Mouse (Mus musculus) ovary, adult 2 months (tissue): ENCODE data around the gene Lrp6. TPM values are rescaled to one million over a fixed set of nuclear protein-coding genes. Genes with fewer than 3 reads are reported as not detected.

Experiments
- polyA plus RNA-seq: library from polyadenylated mRNA; depleted of rRNA; stranded (reverse); fragments of >200 nt; gene quantifications from 2 replicates; pipeline ENCODE4 v1.2.3, GENCODE M21; 2012; rRNA removed

The Lrp6 gene
- polyA plus RNA-seq = 43.5 and 46.1 TPM in 2 replicates

DNA sequence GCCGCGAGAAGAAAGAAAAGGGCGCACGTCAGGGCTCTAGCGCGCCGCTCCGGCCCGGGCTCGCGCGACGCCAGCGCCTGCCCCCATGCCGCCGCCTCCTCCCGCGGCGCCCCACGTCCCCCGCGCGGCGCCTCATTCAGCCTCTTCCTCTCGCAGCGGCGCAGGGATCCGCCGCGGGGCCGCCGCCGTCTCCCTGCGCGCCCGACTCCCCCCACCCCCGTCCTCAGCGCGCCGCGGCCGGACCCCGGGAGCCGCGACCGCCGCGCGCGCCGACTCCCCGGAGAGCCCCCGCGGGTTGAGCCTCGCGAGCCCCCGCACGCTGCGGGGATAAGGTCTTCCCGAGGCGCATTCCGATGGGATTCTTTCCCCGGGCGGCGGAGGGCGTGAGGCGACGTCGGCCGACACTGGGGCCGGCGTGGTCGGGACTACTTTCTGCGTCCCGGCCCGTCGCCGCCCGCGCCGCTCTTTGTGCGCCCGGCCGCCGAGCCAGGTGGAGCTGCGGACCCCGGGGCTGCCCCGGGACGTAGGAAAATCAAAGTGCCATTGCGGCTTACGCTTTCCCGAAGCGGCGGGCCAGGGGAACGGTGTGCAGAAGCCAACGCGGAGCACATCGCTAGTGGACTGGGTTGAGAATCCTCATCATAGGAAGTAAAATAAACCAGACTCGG is at the start of gene Lrp6:
Gene Lrp6, minus strand, starts transcription at position 148 of the 668 bp plus-strand sequence.

Other genes with a start within 250 kb of the Lrp6 start
- gene Bcl2l14, start 170.6 kb downstream of the Lrp6 start, polyA plus RNA-seq = 0.06 and 0.08 TPM in 2 replicates
- gene Mansc1, start 65.5 kb upstream of the Lrp6 start, polyA plus RNA-seq = 8.7 and 11.6 TPM in 2 replicates
- gene Borcs5, start 72.5 kb upstream of the Lrp6 start, polyA plus RNA-seq = 22.1 and 30.7 TPM in 2 replicates
- 20.9 and 21.1 TPM in 2 replicates for gene Dusp16, start 225.7 kb upstream of the Lrp6 start, polyA plus RNA-seq